Mouse (Mus musculus) liver, adult 2 months (tissue): ENCODE measurements around the gene Rrp7a. TPM values are rescaled to one million over a fixed set of nuclear protein-coding genes. Genes with fewer than 3 reads are reported as not detected.
A peak's percentile ranks its signal among the peaks of the same experiment; 100 is the strongest.
"Not testable (repeated sequence)": the region's sequence is repeated elsewhere in the genome, so short reads cannot be mapped to it uniquely, and the experiment has no call there.

Experiments
- DNase-seq: peaks from one replicate; pipeline ENCODE4 v3.0.0-alpha.2; 2011; ENCODE audit warnings: low read depth, low spot score; ENCODE audit errors: extremely low read depth
- H3K27ac ChIP-seq: fragments of 200-500 bp; replicated peaks from 2 replicates; pipeline ENCODE4 v1.5.1; 2012; ENCODE audit warnings: low read depth, mild to moderate bottlenecking, control low read depth, inconsistent platforms, low read length; ENCODE audit not compliant: insufficient read depth
- H3K27me3 ChIP-seq: fragments of 200-500 bp; 2 replicates; pipeline ENCODE4 v1.6.1; 2012; ENCODE audit warnings: mild to moderate bottlenecking, moderate library complexity, low read length, inconsistent platforms; ENCODE audit not compliant: control insufficient read depth, insufficient read depth
- H3K36me3 ChIP-seq: fragments of 200-500 bp; 2 replicates; pipeline ENCODE4 v1.6.1; 2012; ENCODE audit warnings: low read length, inconsistent platforms; ENCODE audit not compliant: control insufficient read depth, insufficient read depth
- H3K4me1 ChIP-seq: fragments of 200-500 bp; 2 replicates; pipeline ENCODE4 v1.6.1; 2011; ENCODE audit warnings: low read length; ENCODE audit not compliant: control insufficient read depth, insufficient read depth
- H3K4me3 ChIP-seq: fragments of 200-500 bp; 2 replicates; pipeline ENCODE4 v1.5.1; 2011; ENCODE audit warnings: low read depth, mild to moderate bottlenecking, control low read depth, low read length, moderate library complexity; ENCODE audit not compliant: insufficient read depth
- H3K79me2 ChIP-seq: fragments of 200-500 bp; 2 replicates; pipeline ENCODE4 v1.6.1; 2012; ENCODE audit warnings: inconsistent platforms, mild to moderate bottlenecking, low read length, moderate library complexity; ENCODE audit not compliant: control insufficient read depth, insufficient read depth
- H3K9ac ChIP-seq: fragments of 200-500 bp; 2 replicates; pipeline ENCODE4 v1.6.1; 2012; ENCODE audit warnings: low read depth, mild to moderate bottlenecking, control low read depth, inconsistent platforms, low read length
- CTCF ChIP-seq: fragments of 200-500 bp; IDR thresholded peaks from 2 replicates; pipeline ENCODE4 v1.5.1; 2011; ENCODE audit warnings: low read depth, low read length, control low read depth
- POLR2A ChIP-seq: fragments of 200-500 bp; IDR thresholded peaks from 2 replicates; pipeline ENCODE4 v1.6.1; 2011; ENCODE audit warnings: low read length, control low read depth; ENCODE audit not compliant: insufficient read depth; ENCODE audit errors: extremely low read depth
- WGBS: fragments of 180-500 bp; shearing (Covaris S2); methylation state at CpG from one replicate; pipeline ENCODE4 v1.1.7; 2018; 5-methylcytosine and 5-hydroxymethylcytosine counted together
- polyA plus RNA-seq: library from polyadenylated mRNA; depleted of rRNA; stranded (reverse); fragments of >200 nt; gene quantifications from 2 replicates; pipeline ENCODE4 v1.2.3, GENCODE M21; 2012
- total RNA-seq: library from RNA; depleted of rRNA; stranded (reverse); fragments of >200 nt; gene quantifications from 2 replicates; pipeline ENCODE4 v1.2.3, GENCODE M21; 2014

The Rrp7a gene
- total and polyA plus RNA-seq, 2 experiments = 9.1 to 44.1 TPM

DNA sequence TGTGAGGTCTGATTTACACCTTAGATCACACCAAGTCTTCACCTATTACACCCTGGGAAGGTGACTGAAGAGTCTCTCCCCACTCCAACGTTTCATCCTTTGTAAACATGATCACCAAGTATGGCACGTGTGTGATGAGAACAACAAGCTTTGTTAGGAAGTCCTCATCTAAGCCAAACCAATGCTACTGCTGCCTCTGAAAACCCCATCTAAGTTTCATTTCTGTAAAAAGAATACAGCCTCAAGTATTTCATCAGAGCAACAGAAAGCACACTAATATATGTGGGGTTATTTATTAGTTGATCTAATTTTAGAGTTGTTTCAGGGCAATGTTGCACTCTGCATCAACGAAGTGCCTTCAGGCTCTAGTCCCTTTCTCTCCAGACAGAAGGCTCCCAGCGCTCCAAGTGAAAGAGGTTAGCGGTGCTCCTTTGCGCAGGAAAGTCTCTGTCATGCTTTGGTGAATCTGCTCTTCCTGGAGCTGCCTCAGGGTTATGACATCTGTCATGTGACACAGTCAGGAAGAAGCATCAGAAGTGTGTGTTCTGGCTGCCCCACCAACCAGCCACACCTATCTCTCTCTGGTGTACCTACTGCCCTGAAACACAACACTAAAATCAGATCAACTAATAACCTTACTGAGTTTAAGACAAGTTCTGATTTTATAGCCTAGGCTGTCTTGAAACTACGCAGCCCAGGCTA lies 7.1 kb upstream of the Rrp7a start:
- DNase-seq = no peak
- Histone ChIP-seq H3K27ac (0 out of 2 replicates have a peak overlapping the region, but pooled peaks have one; percentile 12), H3K27me3 (no peaks in the 10 kb centered on the region), H3K9ac (no peak overlapping the region), H3K36me3 (peaks cover 49% of the 10 kb centered on the region), H3K4me3 (no peak overlapping the region), H3K4me1 (no peaks in the 10 kb centered on the region), H3K79me2 (no peaks in the 10 kb centered on the region)
- TF ChIP-seq POLR2A (no peak), CTCF (no peak)
- WGBS = 79% methylated on average over 7 of the region's 7 CpGs

GRCm38 (mm10) chr15:83127037-83127436 lies 4.4 kb upstream of the Rrp7a start:
- not testable (repeated sequence) for H3K4me3 ChIP-seq, H3K27me3 ChIP-seq, H3K27ac ChIP-seq, H3K4me1 ChIP-seq, H3K9ac ChIP-seq, H3K79me2 ChIP-seq, DNase-seq
- H3K36me3 ChIP-seq = peaks cover 36% of the 10 kb centered on the region
- 97% methylated on average over 3 of the region's 3 CpGs for WGBS

DNA sequence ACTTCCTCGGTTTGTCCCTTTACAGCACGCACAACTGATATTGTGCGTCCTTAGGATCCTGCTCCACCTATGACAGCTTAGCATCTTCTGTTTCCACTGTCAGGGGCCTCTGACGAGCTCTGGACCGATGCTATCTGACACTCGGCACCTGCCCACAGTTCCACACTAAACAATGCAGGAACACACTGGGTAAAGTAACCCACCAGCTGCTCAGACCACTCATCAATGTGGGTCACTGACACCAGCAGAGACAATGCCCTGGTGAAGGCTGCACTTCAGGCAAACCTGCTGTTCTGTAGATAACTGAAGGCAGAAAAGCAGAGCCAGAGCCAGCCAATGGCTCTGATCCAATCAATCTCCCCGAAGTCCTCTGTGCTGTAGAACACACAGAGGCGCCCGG lies 4.0 kb upstream of the Rrp7a start:
- 91% methylated on average over 9 of the region's 9 CpGs for WGBS
- Histone ChIP-seq H3K4me3 (no peak overlapping the region), H3K27me3 (no peaks in the 10 kb centered on the region), H3K9ac (no peak overlapping the region), H3K79me2 (peaks cover 9% of the 10 kb centered on the region; the same call in 1 of the 2 replicates), H3K4me1 (peaks cover 5% of the 10 kb centered on the region; the same call in 1 of the 2 replicates), H3K27ac (no peak overlapping the region), H3K36me3 (peaks cover 34% of the 10 kb centered on the region)
- TF ChIP-seq CTCF = no peak
- DNase-seq = no peak

- WGBS = 82% methylated on average over 5 of the region's 5 CpGs
- no peaks in the 10 kb centered on the region for H3K27me3 ChIP-seq
- H3K36me3 ChIP-seq = peaks cover 17% of the 10 kb centered on the region
- H3K79me2 ChIP-seq = peaks cover 9% of the 10 kb centered on the region; the same call in 1 of the 2 replicates
- H3K27ac ChIP-seq = no peak overlapping the region
- no peak overlapping the region for H3K4me3 ChIP-seq
- DNase-seq = no peak
- H3K4me1 ChIP-seq = peaks cover 5% of the 10 kb centered on the region; the same call in 1 of the 2 replicates
- no peak overlapping the region for H3K9ac ChIP-seq
- TF ChIP-seq CTCF (no peak), POLR2A (no peak)
Measured at GRCm38 (mm10) chr15:83124625-83125024, 2.0 kb upstream of the Rrp7a start.

DNA sequence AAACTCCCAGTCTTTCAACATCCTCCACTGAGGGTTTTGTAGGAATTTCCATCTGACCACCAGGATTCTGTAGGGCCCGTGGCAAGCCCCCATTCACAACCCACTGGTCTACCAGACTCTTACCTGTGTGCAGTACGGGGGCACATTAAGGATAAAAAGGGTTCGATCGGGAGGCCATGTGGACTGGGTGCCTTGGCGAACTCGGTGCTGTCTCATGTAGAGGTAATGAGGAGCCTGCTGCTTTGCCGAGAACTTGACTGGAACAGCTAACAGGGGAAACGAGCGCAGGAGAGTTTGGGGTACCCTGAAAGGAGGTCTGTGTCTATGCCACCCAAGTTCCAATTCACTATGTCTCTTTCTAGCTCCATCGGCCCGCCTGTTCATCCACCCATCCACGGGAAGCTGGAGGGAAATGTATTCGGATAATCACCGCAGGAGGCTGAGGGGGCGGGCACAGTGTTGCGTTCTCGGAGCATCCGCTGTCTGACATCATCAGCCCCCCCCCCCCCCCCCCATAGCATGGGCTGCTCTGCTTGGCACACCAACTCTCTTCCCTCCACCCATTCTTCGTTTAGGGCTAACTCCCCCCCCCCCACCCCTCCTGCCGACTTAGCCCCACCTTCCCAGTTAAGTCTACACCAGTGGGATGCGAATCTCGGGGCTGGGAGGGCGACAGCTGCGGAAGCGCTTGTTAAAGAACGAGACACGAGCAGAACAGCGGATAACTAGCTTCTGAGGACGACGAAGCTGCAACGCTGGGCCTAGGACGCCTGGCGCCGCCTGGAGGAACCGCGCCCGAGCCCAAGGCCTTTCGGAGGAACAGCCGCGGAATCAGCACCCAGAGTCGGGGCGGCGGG lies 664 bp downstream of the Rrp7a start:
- Histone ChIP-seq H3K79me2 (peaks cover 9% of the 10 kb centered on the region; the same call in 1 of the 2 replicates), H3K9ac (peak overlapping the region; percentile 97), H3K36me3 (peaks cover 2% of the 10 kb centered on the region), H3K27ac (peak overlapping the region; percentile 56), H3K27me3 (no peaks in the 10 kb centered on the region), H3K4me3 (peak overlapping the region; percentile 100), H3K4me1 (peaks cover 5% of the 10 kb centered on the region; the same call in 1 of the 2 replicates)
- no peak for DNase-seq
- TF ChIP-seq POLR2A (no peak), CTCF (no peak)
- WGBS = 4% methylated on average over 43 of the region's 43 CpGs
